Mouse (Mus musculus) E14TG2a.4 (cell line): ENCODE results near the gene Prokr1.

ENCODE experiments used
- CTCF ChIP-seq: conservative IDR thresholded peaks from 2 replicates; pipeline ENCODE4 v1.5.1; 2014; ENCODE audit warnings: low read length
- NANOG ChIP-seq: IDR thresholded peaks from 2 replicates; pipeline ENCODE4 v1.6.1; 2014; ENCODE audit warnings: borderline replicate concordance, low read length, mixed read lengths
- POU5F1 ChIP-seq: IDR thresholded peaks from 2 replicates; pipeline ENCODE4 v1.6.1; 2014; ENCODE audit warnings: low read length, borderline replicate concordance

- TF ChIP-seq CTCF (no peak), POU5F1 (no peak), NANOG (no peak)
These were observed 9.3 kb upstream of the Prokr1 start for GRCm38 (mm10) chr6:87599825-87600224.
